Mouse (Mus musculus) frontal cortex, adult 2 months (tissue): ENCODE measurements around the gene Coa7. TPM values are rescaled to one million over a fixed set of nuclear protein-coding genes. Genes with fewer than 3 reads are reported as not detected.

ENCODE experiments used
- DNase-seq, 2 experiments: peaks; one replicate each; pipeline ENCODE4 v3.0.0; 2022; ENCODE audit warnings: low spot score in 1 of 2; ENCODE audit errors: extremely low spot score in 1 of 2
- polyA plus RNA-seq: library from polyadenylated mRNA; depleted of rRNA; stranded (reverse); fragments of >200 nt; gene quantifications from 2 replicates; pipeline ENCODE4 v1.2.3, GENCODE M21; 2012; rRNA removed

The Coa7 gene
- 14.4 and 16.9 TPM in 2 replicates for polyA plus RNA-seq

GRCm38 (mm10) chr4:108327730-108328484 is at the start of gene Coa7:
TSS of gene Coa7 (plus strand) at chr4:108328140.
- peak; percentile 92 to 98 for DNase-seq

GRCm38 (mm10) chr4:108300266-108300665 is 27.7 kb upstream of the Coa7 start:
- DNase-seq, result peak in 1 of 2 experiments; percentile 24

GRCm38 (mm10) chr4:108300670-108301373 is 27.1 kb upstream of the Coa7 start, which contains the start of gene Zyg11b:
TSS of gene Zyg11b (minus strand) at chr4:108301096.
- peak; percentile 47 to 78 for DNase-seq

- DNase-seq, result no peak
Measured at GRCm38 (mm10) chr4:108302296-108302890, 25.5 kb upstream of the Coa7 start.

- DNase-seq, result no peak
Measured at GRCm38 (mm10) chr4:108310706-108311105, 17.2 kb upstream of the Coa7 start.

GRCm38 (mm10) chr4:108314041-108314440 is 13.9 kb upstream of the Coa7 start:
- no peak for DNase-seq

- no peak for DNase-seq
Measured at GRCm38 (mm10) chr4:108317656-108318605, 10.0 kb upstream of the Coa7 start.

GRCm38 (mm10) chr4:108318649-108319615 is 9.0 kb upstream of the Coa7 start:
- no peak for DNase-seq

GRCm38 (mm10) chr4:108319747-108320146 is 8.2 kb upstream of the Coa7 start:
- DNase-seq, result no peak

- no peak for DNase-seq
Measured at GRCm38 (mm10) chr4:108320627-108321380, 7.1 kb upstream of the Coa7 start.

GRCm38 (mm10) chr4:108323588-108323987 is 4.4 kb upstream of the Coa7 start:
- no peak for DNase-seq

- peak; percentile 22 to 60 for DNase-seq
Measured at GRCm38 (mm10) chr4:108327071-108327579, 815 bp upstream of the Coa7 start.

- DNase-seq, result no peak
Measured at GRCm38 (mm10) chr4:108329840-108330239, 1.9 kb downstream of the Coa7 start.

- no peak for DNase-seq
Measured at GRCm38 (mm10) chr4:108332041-108332440, 4.1 kb downstream of the Coa7 start.

- DNase-seq, result no peak
Measured at GRCm38 (mm10) chr4:108335413-108335812, 7.5 kb downstream of the Coa7 start.

GRCm38 (mm10) chr4:108336765-108337164 is 8.8 kb downstream of the Coa7 start:
- DNase-seq, result no peak

- no peak for DNase-seq
Measured at GRCm38 (mm10) chr4:108337817-108338216, 9.9 kb downstream of the Coa7 start.

GRCm38 (mm10) chr4:108338321-108338733 is 10.4 kb downstream of the Coa7 start:
- DNase-seq, result no peak
